Mouse (Mus musculus): ENCODE measurements around the gene Gmcl1. TPM values are rescaled to one million over a fixed set of nuclear protein-coding genes. Genes with fewer than 3 reads are reported as not detected.
A peak's percentile ranks its signal among the peaks of the same experiment; 100 is the strongest.

Gmcl1 gene
- total and polyA plus RNA-seq, 2 experiments = 3.4 to 6.4 TPM

DNA sequence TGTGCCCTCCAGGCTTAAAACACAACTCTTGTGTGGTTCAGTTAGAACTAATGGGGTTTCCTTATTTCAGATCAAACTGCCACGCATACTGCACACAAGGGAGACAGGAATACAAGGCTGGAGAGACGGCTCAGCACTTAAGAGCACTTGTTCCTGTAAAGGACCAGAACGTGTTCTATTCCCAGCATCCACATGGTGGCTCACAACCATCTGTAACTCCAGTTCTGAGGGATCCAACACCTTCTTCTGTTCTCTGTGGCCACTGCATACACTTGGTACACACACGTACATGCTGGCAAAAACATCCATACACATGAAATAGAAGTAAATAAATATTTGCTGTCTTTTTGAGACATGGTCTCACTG is 43.5 kb upstream of the Gmcl1 start:
- no peak for DNase-seq (ENCODE audit: extremely low read depth, low read depth, low spot score)
- no peaks in the 10 kb centered on the region for H3K27me3 ChIP-seq (ENCODE audit: control insufficient read depth, insufficient read depth, low read length)
- H3K4me1 ChIP-seq (ENCODE audit: control insufficient read depth, insufficient read depth, low read length) = no peaks in the 10 kb centered on the region
- H3K27ac ChIP-seq (replicated peaks; ENCODE audit: insufficient read depth, low read depth, low read length) = no peak overlapping the region
- no peaks in the 10 kb centered on the region for H3K36me3 ChIP-seq (ENCODE audit: control insufficient read depth, insufficient read depth, low read length)
- TF ChIP-seq POLR2A (IDR thresholded peaks at IDR 0.05; ENCODE audit: extremely low read depth, insufficient read depth, low read length) (no peak), CTCF (IDR thresholded peaks at IDR 0.05; ENCODE audit: low read depth, low read length) (no peak)
- H3K9ac ChIP-seq (ENCODE audit: low read depth, low read length) = no peak overlapping the region
- H3K4me3 ChIP-seq (ENCODE audit: insufficient read depth, low read depth, low read length) = no peak overlapping the region
- peaks cover 6% of the 10 kb centered on the region; the same call in 1 of the 2 replicates for H3K79me2 ChIP-seq (ENCODE audit: control insufficient read depth, insufficient read depth, low read length)
- 84% methylated on average over 4 of the region's 4 CpGs for WGBS

DNA sequence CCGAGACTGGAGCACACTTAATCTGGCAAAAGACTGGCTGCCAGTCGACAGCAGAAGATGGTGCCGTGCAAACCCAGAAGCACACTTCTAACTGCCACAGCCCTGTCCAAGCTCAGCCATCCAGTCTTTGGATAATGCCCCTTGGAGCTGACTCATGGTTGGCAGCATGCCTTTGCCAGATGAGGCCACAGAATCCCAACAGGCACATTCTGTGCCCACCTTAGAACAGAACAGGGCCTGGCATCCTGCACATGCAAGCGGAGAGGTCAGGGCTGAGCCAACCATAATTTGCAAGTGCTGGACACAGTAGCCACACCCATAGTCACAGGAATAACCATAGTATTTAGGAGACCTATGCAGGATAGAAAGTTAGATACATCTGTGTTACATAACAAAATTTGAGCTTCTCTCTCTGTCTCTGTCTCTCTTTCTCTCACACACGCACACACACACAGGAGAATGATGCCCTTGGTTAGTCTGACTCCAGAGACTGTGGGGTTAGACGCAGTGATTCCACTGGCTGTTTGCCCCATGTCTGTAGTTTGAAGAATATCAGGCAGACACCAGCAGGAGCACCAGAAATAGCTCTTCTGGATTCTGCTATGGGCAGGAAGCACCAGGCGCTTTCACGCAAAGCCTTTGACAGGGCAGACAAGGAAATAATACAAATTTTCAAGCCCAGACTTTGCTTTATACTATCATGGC is 43.0 kb upstream of the Gmcl1 start:
- no peaks in the 10 kb centered on the region for H3K27me3 ChIP-seq (ENCODE audit: control insufficient read depth, insufficient read depth, low read length)
- H3K4me1 ChIP-seq (ENCODE audit: control insufficient read depth, insufficient read depth, low read length) = no peaks in the 10 kb centered on the region
- no peak overlapping the region for H3K4me3 ChIP-seq (ENCODE audit: insufficient read depth, low read depth, low read length)
- no peak for DNase-seq (ENCODE audit: extremely low read depth, low read depth, low spot score)
- peaks cover 6% of the 10 kb centered on the region; the same call in 1 of the 2 replicates for H3K79me2 ChIP-seq (ENCODE audit: control insufficient read depth, insufficient read depth, low read length)
- no peak for TF ChIP-seq CTCF (IDR thresholded peaks at IDR 0.05; ENCODE audit: low read depth, low read length)
- no peak for TF ChIP-seq POLR2A (IDR thresholded peaks at IDR 0.05; ENCODE audit: extremely low read depth, insufficient read depth, low read length)
- WGBS = 90% methylated on average over 8 of the region's 8 CpGs
- no peak overlapping the region for H3K27ac ChIP-seq (replicated peaks; ENCODE audit: insufficient read depth, low read depth, low read length)
- H3K36me3 ChIP-seq (ENCODE audit: control insufficient read depth, insufficient read depth, low read length) = no peaks in the 10 kb centered on the region
- H3K9ac ChIP-seq (ENCODE audit: low read depth, low read length) = no peak overlapping the region

DNA sequence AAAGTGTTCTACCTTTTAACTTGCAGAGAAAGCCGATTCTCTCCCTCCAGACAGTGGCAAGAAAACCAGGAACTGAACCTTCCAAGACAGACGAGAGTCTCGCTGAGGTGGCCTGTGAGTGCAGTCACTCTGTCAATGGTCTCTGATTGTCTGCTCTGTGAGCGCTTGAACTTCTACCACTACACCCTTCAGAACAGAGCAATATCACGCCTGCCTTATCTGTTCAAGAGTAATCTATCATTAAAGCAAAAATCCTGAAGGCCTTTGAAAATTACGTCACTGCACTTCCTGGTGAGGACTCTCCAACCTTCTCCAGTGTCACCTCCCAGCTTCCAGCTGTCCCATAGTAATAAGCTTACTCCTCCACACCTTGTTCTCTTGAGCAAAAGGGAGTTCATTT is 41.8 kb upstream of the Gmcl1 start:
- no peak overlapping the region for H3K4me3 ChIP-seq (ENCODE audit: insufficient read depth, low read depth, low read length)

GRCm38 (mm10) chr6:86773830-86774229 is 40.6 kb upstream of the Gmcl1 start:
- Histone ChIP-seq H3K4me1 (ENCODE audit: control insufficient read depth, insufficient read depth, low read length) (peaks cover 2% of the 10 kb centered on the region), H3K27ac (replicated peaks; ENCODE audit: insufficient read depth, low read depth, low read length) (no peak overlapping the region), H3K27me3 (ENCODE audit: control insufficient read depth, insufficient read depth, low read length) (no peaks in the 10 kb centered on the region), H3K79me2 (ENCODE audit: control insufficient read depth, insufficient read depth, low read length) (peaks cover under 1% of the 10 kb centered on the region; the same call in 1 of the 2 replicates), H3K9ac (ENCODE audit: low read depth, low read length) (no peak overlapping the region), H3K36me3 (ENCODE audit: control insufficient read depth, insufficient read depth, low read length) (no peaks in the 10 kb centered on the region), H3K4me3 (ENCODE audit: insufficient read depth, low read depth, low read length) (no peak overlapping the region)
- 91% methylated on average over 4 of the region's 4 CpGs for WGBS
- DNase-seq (ENCODE audit: extremely low read depth, low read depth, low spot score) = no peak
- TF ChIP-seq CTCF (IDR thresholded peaks at IDR 0.05; ENCODE audit: low read depth, low read length) = no peak
- TF ChIP-seq POLR2A (IDR thresholded peaks at IDR 0.05; ENCODE audit: extremely low read depth, insufficient read depth, low read length) = no peak

More for the DNA sequence above, 41.8 kb upstream of the Gmcl1 start:
- Histone ChIP-seq H3K27me3 (ENCODE audit: control insufficient read depth, insufficient read depth, low read length) (no peaks in the 10 kb centered on the region), H3K79me2 (ENCODE audit: control insufficient read depth, insufficient read depth, low read length) (peaks cover 6% of the 10 kb centered on the region; the same call in 1 of the 2 replicates), H3K9ac (ENCODE audit: low read depth, low read length) (no peak overlapping the region), H3K27ac (replicated peaks; ENCODE audit: insufficient read depth, low read depth, low read length) (no peak overlapping the region), H3K4me1 (ENCODE audit: control insufficient read depth, insufficient read depth, low read length) (no peaks in the 10 kb centered on the region), H3K36me3 (ENCODE audit: control insufficient read depth, insufficient read depth, low read length) (no peaks in the 10 kb centered on the region)
- 89% methylated on average over 6 of the region's 6 CpGs for WGBS
- TF ChIP-seq POLR2A (IDR thresholded peaks at IDR 0.05; ENCODE audit: extremely low read depth, insufficient read depth, low read length) (no peak), CTCF (IDR thresholded peaks at IDR 0.05; ENCODE audit: low read depth, low read length) (no peak)
- no peak for DNase-seq (ENCODE audit: extremely low read depth, low read depth, low spot score)

DNA sequence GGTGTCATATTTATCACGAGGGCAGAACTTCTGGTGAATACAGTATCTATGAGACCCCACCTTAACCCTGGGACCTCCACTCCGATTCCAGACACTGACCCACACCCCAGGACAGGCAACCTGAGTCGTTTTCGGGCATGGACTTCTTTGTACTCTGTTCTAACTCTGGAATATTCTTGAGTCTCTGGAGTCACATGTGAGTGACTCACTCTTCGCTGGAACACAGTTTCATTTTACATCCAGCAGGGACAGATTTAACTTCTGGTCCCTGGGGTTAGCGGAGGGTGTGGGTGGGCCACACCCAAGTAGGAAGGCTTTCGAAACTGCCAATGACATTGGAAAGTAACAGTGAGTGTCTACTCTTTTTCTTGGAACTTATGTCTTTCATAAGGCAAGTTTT is 39.4 kb upstream of the Gmcl1 start:
- Histone ChIP-seq H3K36me3 (ENCODE audit: control insufficient read depth, insufficient read depth, low read length) (no peaks in the 10 kb centered on the region), H3K27ac (replicated peaks; ENCODE audit: insufficient read depth, low read depth, low read length) (no peak overlapping the region), H3K9ac (ENCODE audit: low read depth, low read length) (no peak overlapping the region), H3K4me3 (ENCODE audit: insufficient read depth, low read depth, low read length) (no peak overlapping the region), H3K27me3 (ENCODE audit: control insufficient read depth, insufficient read depth, low read length) (no peaks in the 10 kb centered on the region), H3K4me1 (ENCODE audit: control insufficient read depth, insufficient read depth, low read length) (peaks cover 2% of the 10 kb centered on the region), H3K79me2 (ENCODE audit: control insufficient read depth, insufficient read depth, low read length) (no peaks in the 10 kb centered on the region)
- TF ChIP-seq CTCF (IDR thresholded peaks at IDR 0.05; ENCODE audit: low read depth, low read length) (no peak), POLR2A (IDR thresholded peaks at IDR 0.05; ENCODE audit: extremely low read depth, insufficient read depth, low read length) (no peak)
- WGBS = 75% methylated on average over 7 of the region's 7 CpGs
- DNase-seq (ENCODE audit: extremely low read depth, low read depth, low spot score) = no peak

DNA sequence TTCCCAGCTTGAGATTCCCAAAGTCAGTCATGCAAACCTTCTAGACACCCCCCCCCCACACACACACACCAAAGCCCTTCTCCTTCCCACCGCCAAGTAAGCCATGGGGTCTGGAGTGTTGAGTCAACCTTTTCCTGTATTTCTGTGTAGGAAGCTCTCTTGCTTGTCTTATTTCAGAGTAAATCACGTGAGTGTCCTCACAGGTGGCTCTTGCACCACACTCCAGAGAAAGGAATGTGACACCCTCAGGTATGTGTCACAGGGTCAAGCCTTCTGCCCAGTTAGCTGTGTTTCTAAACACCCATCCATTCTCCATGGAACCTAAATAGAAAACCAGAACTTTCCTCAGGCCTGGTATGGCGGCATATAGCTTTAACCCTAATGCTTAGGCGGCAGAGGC is 35.8 kb upstream of the Gmcl1 start:
- no peak overlapping the region for H3K4me3 ChIP-seq (ENCODE audit: insufficient read depth, low read depth, low read length)
- no peak overlapping the region for H3K9ac ChIP-seq (ENCODE audit: low read depth, low read length)
- WGBS = 82% methylated on average over 4 of the region's 4 CpGs
- H3K27ac ChIP-seq (replicated peaks; ENCODE audit: insufficient read depth, low read depth, low read length) = no peak overlapping the region
- peaks cover 6% of the 10 kb centered on the region for H3K4me1 ChIP-seq (ENCODE audit: control insufficient read depth, insufficient read depth, low read length)
- no peaks in the 10 kb centered on the region for H3K27me3 ChIP-seq (ENCODE audit: control insufficient read depth, insufficient read depth, low read length)
- TF ChIP-seq POLR2A (IDR thresholded peaks at IDR 0.05; ENCODE audit: extremely low read depth, insufficient read depth, low read length) (no peak), CTCF (IDR thresholded peaks at IDR 0.05; ENCODE audit: low read depth, low read length) (no peak)
- no peaks in the 10 kb centered on the region for H3K79me2 ChIP-seq (ENCODE audit: control insufficient read depth, insufficient read depth, low read length)
- no peaks in the 10 kb centered on the region for H3K36me3 ChIP-seq (ENCODE audit: control insufficient read depth, insufficient read depth, low read length)
- DNase-seq (ENCODE audit: extremely low read depth, low read depth, low spot score) = peak; percentile 13
